Mouse (Mus musculus) stomach, adult 2 months (tissue): ENCODE data around the gene Pik3r4. TPM values are rescaled to one million over a fixed set of nuclear protein-coding genes. Genes with fewer than 3 reads are reported as not detected.

Experiments used
- polyA plus RNA-seq: library from polyadenylated mRNA; depleted of rRNA; stranded (reverse); fragments of >200 nt; gene quantifications from 2 replicates; pipeline ENCODE4 v1.2.3, GENCODE M21; 2012; rRNA removed

Gene Pik3r4
- 8.1 and 9.2 TPM in 2 replicates for polyA plus RNA-seq

DNA sequence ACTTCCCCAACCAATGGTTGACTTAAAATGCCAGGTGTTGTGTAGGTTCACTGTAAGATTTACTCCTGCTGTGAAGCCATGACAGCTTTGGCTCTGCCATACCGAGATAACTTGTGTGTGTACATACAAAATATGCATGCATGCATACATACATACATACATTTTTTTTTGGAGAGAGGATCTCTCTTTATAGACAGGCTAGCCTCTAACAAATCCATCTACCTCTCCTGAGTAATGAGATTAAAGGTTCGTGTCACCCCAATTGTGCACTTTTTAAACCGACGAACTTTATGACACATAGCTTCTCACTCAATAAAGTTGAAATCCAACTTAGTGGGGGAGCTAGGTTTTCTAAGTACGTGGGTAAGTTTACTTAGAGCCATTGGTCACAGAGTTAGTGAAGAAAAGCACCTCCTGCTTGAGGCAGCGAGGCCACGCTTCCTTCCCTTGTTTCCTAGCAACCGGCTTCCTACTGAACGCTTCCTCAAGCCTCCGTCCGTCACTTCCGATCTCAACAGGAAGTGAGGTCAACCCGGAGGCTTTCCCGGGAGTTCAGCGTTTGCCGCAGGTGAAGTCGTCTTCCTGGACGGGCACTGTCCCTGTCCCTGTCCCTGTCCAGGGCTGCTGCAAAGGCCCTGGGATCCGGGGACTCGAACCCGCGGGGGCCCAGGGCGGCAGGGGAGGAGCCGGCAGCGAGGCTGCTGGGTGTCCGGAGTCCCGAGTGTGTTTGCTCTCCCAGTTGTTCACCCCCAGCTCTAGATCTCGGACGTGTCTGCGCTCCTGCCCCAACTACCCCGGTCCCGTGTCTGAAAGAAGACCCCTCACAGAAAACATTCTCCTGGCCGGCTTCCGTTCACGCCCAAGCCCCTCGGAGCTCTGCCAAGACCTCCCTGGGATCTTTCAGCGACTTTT is at the start of gene Pik3r4:
Pik3r4 (plus strand) TSS at position 519 of the 912 bp plus-strand sequence.

Other genes with a start within 250 kb of the Pik3r4 start
- gene Aste1, start 247.6 kb upstream of the Pik3r4 start, polyA plus RNA-seq: 1.1 and 2.2 TPM in 2 replicates
- 0.02 TPM in 1 of 2 replicates, not detected in the other for gene Nek11, start 247.5 kb upstream of the Pik3r4 start, polyA plus RNA-seq
- 16.1 and 41.7 TPM in 2 replicates for gene Atp2c1, start 115.7 kb upstream of the Pik3r4 start, polyA plus RNA-seq
- 0.02 and 0.04 TPM in 2 replicates for gene Col6a6, start 185.2 kb downstream of the Pik3r4 start, polyA plus RNA-seq